16 mouse cellular contexts compared by ENCODE assay signal in genomic region chr12:86211099-86211520, GRCm38 (mm10). TPM values are rescaled to one million over a fixed set of nuclear protein-coding genes. Genes with fewer than 3 reads are reported as not detected.
A peak's percentile ranks its signal among the peaks of the same experiment; 100 is the strongest.
DNase-seq lines count a peak whose midpoint lies in the region; ATAC-seq and TF ChIP-seq lines count a peak whose summit lies in the region.
"Had no signal": no experiment of that assay in that cellular context is flagged by ENCODE, and none has a peak within 500 bp of the region (broad histone marks: within the 10 kb centered on the region; RNA-seq: fewer than 3 reads in every experiment).

No protein-coding gene starts in this region.

- H3K36me3 ChIP-seq in forebrain, embryonic 13.5 days (ENCODE audit: poor library complexity, severe bottlenecking): no peaks in the 10 kb centered on the region
- H3K36me3 ChIP-seq in hindbrain, embryonic 16.5 days (ENCODE audit: control insufficient read depth, insufficient read depth, low read length): no peaks in the 10 kb centered on the region
- no peaks in the 10 kb centered on the region for H3K36me3 ChIP-seq in neural tube, embryonic 14.5 days (ENCODE audit: control insufficient read depth, insufficient read depth, low read length)
- no peaks in the 10 kb centered on the region for H3K36me3 ChIP-seq in lung, postnatal 0 days (ENCODE audit: insufficient read depth, low read length)

- peak; percentile 52 for DNase-seq in retina, postnatal 1 day
- DNase-seq in retina, embryonic 14.5 days (ENCODE audit: low spot score): no peak
- no peak for DNase-seq in lung, postnatal 0 days (ENCODE audit: low spot score)
- DNase-seq in lung, postnatal 4 days: no peak
- no peak for DNase-seq in thymus, postnatal 4 days
- DNase-seq: adrenal gland, postnatal 36 days; cerebellum, adult 11 months; heart, postnatal 10 days; kidney, adult 18-20 months; lung, postnatal 10 days; spleen, adult 18-20 months had no signal

- WGBS in forebrain, embryonic 13.5 days: 1% methylated on average over 19 of the region's 19 CpGs
- WGBS in hindbrain, embryonic 16.5 days: under 1% methylated on average over 19 of the region's 19 CpGs
- WGBS in neural tube, embryonic 14.5 days: 1% methylated on average over 19 of the region's 19 CpGs
- 4% methylated on average over 18 of the region's 19 CpGs for WGBS in lung, postnatal 0 days

- H3K9ac ChIP-seq in forebrain, embryonic 13.5 days: peak overlapping the region; percentile 26; the same call in 1 of the 2 replicates
- peak overlapping the region; percentile 19; the same call in 1 of the 2 replicates for H3K9ac ChIP-seq in hindbrain, embryonic 16.5 days (ENCODE audit: low read depth, low read length)
- H3K9ac ChIP-seq in neural tube, embryonic 14.5 days (replicated peaks; ENCODE audit: low read depth, low read length): no peak overlapping the region
- no peak overlapping the region for H3K9ac ChIP-seq in lung, postnatal 0 days (replicated peaks; ENCODE audit: low read depth)

- TF ChIP-seq CTCF in lung, postnatal 0 days (IDR thresholded peaks at IDR 0.05): no peak

- H3K27me3 ChIP-seq in forebrain, embryonic 13.5 days: peaks cover 65% of the 10 kb centered on the region
- peaks cover 12% of the 10 kb centered on the region for H3K27me3 ChIP-seq in hindbrain, embryonic 16.5 days (replicated peaks; ENCODE audit: control insufficient read depth, insufficient read depth, low read length)
- H3K27me3 ChIP-seq in neural tube, embryonic 14.5 days (ENCODE audit: control insufficient read depth, insufficient read depth, low read length): peaks cover 27% of the 10 kb centered on the region
- H3K27me3 ChIP-seq in lung, postnatal 0 days (replicated peaks; ENCODE audit: insufficient read depth, low read length): peaks cover 29% of the 10 kb centered on the region; the same call in 1 of the 2 replicates

- no peak for TF ChIP-seq EP300 in lung, postnatal 0 days (IDR thresholded peaks at IDR 0.05)

- no peaks in the 10 kb centered on the region for H3K9me3 ChIP-seq in forebrain, embryonic 13.5 days (replicated peaks)
- H3K9me3 ChIP-seq in hindbrain, embryonic 16.5 days (ENCODE audit: control insufficient read depth, low read length): no peaks in the 10 kb centered on the region
- H3K9me3 ChIP-seq in neural tube, embryonic 14.5 days (ENCODE audit: control insufficient read depth, low read length): no peaks in the 10 kb centered on the region
- no peaks in the 10 kb centered on the region for H3K9me3 ChIP-seq in lung, postnatal 0 days (ENCODE audit: low read length)

- peaks cover 32% of the 10 kb centered on the region for H3K4me1 ChIP-seq in forebrain, embryonic 13.5 days
- H3K4me1 ChIP-seq in hindbrain, embryonic 16.5 days (ENCODE audit: control insufficient read depth, insufficient read depth, low read depth, low read length): peaks cover 10% of the 10 kb centered on the region
- H3K4me1 ChIP-seq in neural tube, embryonic 14.5 days (ENCODE audit: control insufficient read depth, insufficient read depth, low read length): peaks cover 6% of the 10 kb centered on the region; the same call in 1 of the 2 replicates
- no peaks in the 10 kb centered on the region for H3K4me1 ChIP-seq in lung, postnatal 0 days (ENCODE audit: insufficient read depth, low read depth, low read length)

- no peak for ATAC-seq in forebrain, embryonic 13.5 days
- peak; percentile 45; the same call in 1 of the 2 replicates for ATAC-seq in hindbrain, embryonic 16.5 days
- ATAC-seq in neural tube, embryonic 14.5 days (ENCODE audit: low read depth): no peak
- ATAC-seq in lung, postnatal 0 days: no peak
- ATAC-seq: Patski had no signal

- peak overlapping the region; percentile 17 for H3K4me3 ChIP-seq in forebrain, embryonic 13.5 days
- H3K4me3 ChIP-seq in hindbrain, embryonic 16.5 days (ENCODE audit: low read length): peak overlapping the region; percentile 20
- no peak overlapping the region for H3K4me3 ChIP-seq in neural tube, embryonic 14.5 days (ENCODE audit: low read depth, low read length)
- no peak overlapping the region for H3K4me3 ChIP-seq in lung, postnatal 0 days (ENCODE audit: low read depth, low read length)
- H3K4me3 ChIP-seq: layer of hippocampus, adult 2 months had no signal

- H3K27ac ChIP-seq in forebrain, embryonic 13.5 days: no peak overlapping the region
- H3K27ac ChIP-seq in hindbrain, embryonic 16.5 days (ENCODE audit: low read depth, low read length): no peak overlapping the region
- no peak overlapping the region for H3K27ac ChIP-seq in neural tube, embryonic 14.5 days (ENCODE audit: low read depth, low read length)
- no peak overlapping the region for H3K27ac ChIP-seq in lung, postnatal 0 days (ENCODE audit: low read length)
- H3K27ac ChIP-seq: layer of hippocampus, adult 2 months had no signal

- H3K4me2 ChIP-seq in forebrain, embryonic 13.5 days: peak overlapping the region; percentile 52
- peak overlapping the region; percentile 49 for H3K4me2 ChIP-seq in hindbrain, embryonic 16.5 days (ENCODE audit: low read length)
- peak overlapping the region; percentile 33 for H3K4me2 ChIP-seq in neural tube, embryonic 14.5 days (ENCODE audit: low read depth, low read length)
- H3K4me2 ChIP-seq in lung, postnatal 0 days (replicated peaks; ENCODE audit: low read depth, low read length): no peak overlapping the region

RNA-seq across cellular contexts. Expression of gene Gpatch2l, which starts 30.5 kb away (rescaled TPM):
- polyA plus RNA-seq in forebrain, embryonic 13.5 days (2015; fragmentation: Nextera tagmentation; extraction: Ambion mirVana): 22.6 and 24.1 TPM in 2 replicates
- 24.4 and 30.5 TPM in 2 replicates for polyA plus RNA-seq in hindbrain, embryonic 16.5 days (2015; fragmentation: Nextera tagmentation; extraction: Ambion mirVana)
- 25.9 and 29.1 TPM in 2 replicates for polyA plus RNA-seq in neural tube, embryonic 14.5 days (2014; fragmentation: Nextera tagmentation; extraction: Ambion mirVana)
- polyA plus RNA-seq in lung, postnatal 0 days (2015; fragmentation: Nextera tagmentation; extraction: Ambion mirVana): 10.0 and 11.6 TPM in 2 replicates

Comparison
In these comparisons a context has a peak if more than half of its experiments do, and no peak if none do; other contexts are left out.
1. H3K4me3 ChIP-seq: peak in forebrain, embryonic 13.5 days (single experiment) and hindbrain, embryonic 16.5 days (single experiment); none in neural tube, embryonic 14.5 days (single experiment) and lung, postnatal 0 days (single experiment).
2. H3K9ac ChIP-seq: peak in forebrain, embryonic 13.5 days (single experiment) and hindbrain, embryonic 16.5 days (single experiment); none in neural tube, embryonic 14.5 days (single experiment) and lung, postnatal 0 days (single experiment).